Mouse (Mus musculus): Measurements from ENCODE around the gene Slitrk2. TPM values are rescaled to one million over a fixed set of nuclear protein-coding genes. Genes with fewer than 3 reads are reported as not detected.
A peak's percentile ranks its signal among the peaks of the same experiment; 100 is the strongest.

Gene Slitrk2
- 5.6 and 6.5 TPM in 2 replicates for polyA plus RNA-seq (2016; fragmentation: Nextera tagmentation; extraction: Ambion mirVana)

GRCm38 (mm10) chrX:66648911-66649620 lies at the start of gene Slitrk2:
Gene Slitrk2 (plus strand): TSS chrX:66649318.
- Histone ChIP-seq H3K27me3 (no peaks in the 10 kb centered on the region), H3K27ac (no peak within 1 kb of the TSS), H3K9ac (peak within 1 kb of the TSS; percentile 48), H3K4me3 (replicated peaks) (peak within 1 kb of the TSS; percentile 35), H3K4me2 (peak within 1 kb of the TSS; percentile 59), H3K4me1 (no peaks in the 10 kb centered on the region; the same call in none of the 2 replicates), H3K9me3 (no peaks in the 10 kb centered on the region), H3K36me3 (replicated peaks) (no peaks in the 10 kb centered on the region)
- peak; percentile 60 for ATAC-seq (ENCODE audit: low FRiP score)
- 11% methylated on average over 23 of the region's 25 CpGs for WGBS

- WGBS: 82% methylated on average over 3 of the region's 3 CpGs
These were observed 43.6 kb upstream of the Slitrk2 start for GRCm38 (mm10) chrX:66605490-66605889.

GRCm38 (mm10) chrX:66652455-66653144 lies 3.5 kb downstream of the Slitrk2 start:
- H3K9me3 ChIP-seq: no peaks in the 10 kb centered on the region
- WGBS: 9% methylated on average over 21 of the region's 21 CpGs
- H3K36me3 ChIP-seq (replicated peaks): no peaks in the 10 kb centered on the region
- peak overlapping the region; percentile 49 for H3K9ac ChIP-seq
- no peaks in the 10 kb centered on the region; the same call in none of the 2 replicates for H3K4me1 ChIP-seq
- H3K4me3 ChIP-seq (replicated peaks): peak overlapping the region; percentile 44
- peak overlapping the region; percentile 55 for H3K4me2 ChIP-seq
- peak; percentile 91 for ATAC-seq (ENCODE audit: low FRiP score)
- peak overlapping the region; percentile 42 for H3K27ac ChIP-seq
- no peaks in the 10 kb centered on the region for H3K27me3 ChIP-seq

More at GRCm38 (mm10) chrX:66605490-66605889, 43.6 kb upstream of the Slitrk2 start:
- H3K4me1 ChIP-seq: no peaks in the 10 kb centered on the region
- no peak overlapping the region for H3K27ac ChIP-seq
- no peak overlapping the region for H3K4me2 ChIP-seq
- H3K4me3 ChIP-seq (replicated peaks): no peak overlapping the region
- no peaks in the 10 kb centered on the region for H3K9me3 ChIP-seq
- no peak for ATAC-seq (ENCODE audit: low FRiP score)
- no peaks in the 10 kb centered on the region for H3K36me3 ChIP-seq (replicated peaks)
- no peaks in the 10 kb centered on the region for H3K27me3 ChIP-seq
- H3K9ac ChIP-seq: no peak overlapping the region

GRCm38 (mm10) chrX:66657365-66657764 lies 8.2 kb downstream of the Slitrk2 start:
- WGBS: 24% methylated on average over 2 of the region's 2 CpGs
- no peak for ATAC-seq (ENCODE audit: low FRiP score)
- Histone ChIP-seq H3K9me3 (no peaks in the 10 kb centered on the region), H3K4me1 (no peaks in the 10 kb centered on the region), H3K36me3 (replicated peaks) (no peaks in the 10 kb centered on the region), H3K27me3 (no peaks in the 10 kb centered on the region), H3K4me2 (no peak overlapping the region), H3K4me3 (replicated peaks) (no peak overlapping the region), H3K27ac (no peak overlapping the region), H3K9ac (no peak overlapping the region)

GRCm38 (mm10) chrX:66676959-66677358 lies 27.8 kb downstream of the Slitrk2 start:
- 86% methylated on average over 4 of the region's 4 CpGs for WGBS
- Histone ChIP-seq H3K4me3 (replicated peaks) (no peak overlapping the region), H3K4me1 (no peaks in the 10 kb centered on the region), H3K27me3 (no peaks in the 10 kb centered on the region), H3K27ac (no peak overlapping the region), H3K9me3 (no peaks in the 10 kb centered on the region), H3K36me3 (replicated peaks) (no peaks in the 10 kb centered on the region), H3K4me2 (no peak overlapping the region), H3K9ac (no peak overlapping the region)
- no peak for ATAC-seq (ENCODE audit: low FRiP score)

GRCm38 (mm10) chrX:66678646-66679045 lies 29.5 kb downstream of the Slitrk2 start:
- 13% methylated on average over 7 of the region's 7 CpGs for WGBS
- Histone ChIP-seq H3K4me2 (no peak overlapping the region), H3K4me1 (no peaks in the 10 kb centered on the region), H3K27ac (no peak overlapping the region), H3K9ac (no peak overlapping the region), H3K4me3 (replicated peaks) (no peak overlapping the region), H3K9me3 (no peaks in the 10 kb centered on the region), H3K27me3 (no peaks in the 10 kb centered on the region), H3K36me3 (replicated peaks) (no peaks in the 10 kb centered on the region)
- no peak for ATAC-seq (ENCODE audit: low FRiP score)

Measured in forebrain, embryonic 12.5 days (tissue).